Mouse (Mus musculus) urinary bladder, postnatal 10 days (tissue): Measurements from ENCODE around the gene Smoc1.

Experiments
- DNase-seq: peaks from one replicate; pipeline ENCODE4 v3.0.0; 2022; ENCODE audit warnings: low spot score

Gene Smoc1

DNA sequence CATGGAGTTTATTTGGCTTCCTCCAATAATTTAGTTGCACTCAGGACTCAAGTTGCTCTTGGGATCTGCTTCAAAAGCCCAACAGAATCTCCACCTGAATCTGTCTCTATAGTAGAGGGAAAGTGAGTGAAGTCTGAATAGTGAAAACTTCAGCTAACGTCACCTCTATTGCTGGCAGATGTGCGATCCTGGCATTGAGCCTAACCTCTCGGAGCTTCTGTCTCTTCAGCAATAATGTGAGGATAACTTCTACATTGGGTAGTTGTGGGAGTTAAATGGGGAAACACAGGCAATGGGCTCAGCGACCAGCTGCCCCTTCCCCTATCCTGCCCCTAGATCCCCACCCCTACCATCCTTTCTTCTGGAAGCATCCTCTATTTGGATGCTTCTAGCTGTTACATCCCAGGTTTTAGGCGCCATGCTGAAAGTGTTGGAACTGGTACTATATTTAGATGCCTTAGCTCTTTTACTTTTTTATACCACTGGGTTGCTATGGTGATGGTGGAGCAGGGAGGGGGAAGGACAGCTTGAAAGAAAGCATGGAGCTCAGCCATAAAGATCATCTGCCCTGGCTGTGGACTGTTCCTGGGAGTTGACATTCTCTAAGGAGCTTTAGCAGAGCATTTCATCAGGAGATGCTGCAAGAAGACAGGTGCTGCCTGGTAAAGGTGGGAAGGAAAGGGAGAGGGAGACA is 201.3 kb downstream of the Smoc1 start:
- no peak for DNase-seq

DNA sequence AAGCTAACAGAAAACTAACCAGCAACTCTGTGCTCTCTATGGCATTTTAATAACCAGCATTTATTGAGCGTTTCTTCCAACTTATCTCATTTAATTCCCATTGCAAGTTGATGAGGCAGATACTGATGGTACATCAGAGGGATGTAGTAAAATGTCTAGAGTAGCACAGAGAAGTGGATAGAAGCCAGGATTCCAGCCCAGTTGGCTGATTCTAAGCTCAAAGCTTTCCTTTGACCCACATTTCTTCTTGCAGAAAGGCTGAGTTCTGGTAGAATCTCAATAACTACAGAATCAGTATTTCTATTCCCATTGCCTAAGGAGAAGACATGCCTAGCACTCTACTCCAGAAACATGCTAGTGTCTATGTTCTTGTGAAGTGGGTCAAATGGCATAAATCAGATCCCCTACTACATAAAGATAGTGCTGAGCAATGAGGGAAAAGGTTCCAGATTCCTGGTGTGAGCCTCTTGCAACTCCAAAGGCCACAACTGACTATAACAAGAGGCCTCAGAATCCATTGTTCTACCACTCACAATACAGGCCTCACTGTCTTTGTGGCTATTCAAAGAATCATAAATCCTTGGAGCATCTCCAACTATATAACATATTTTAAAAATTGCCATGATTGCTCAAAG is 207.3 kb downstream of the Smoc1 start:
- DNase-seq: no peak

DNA sequence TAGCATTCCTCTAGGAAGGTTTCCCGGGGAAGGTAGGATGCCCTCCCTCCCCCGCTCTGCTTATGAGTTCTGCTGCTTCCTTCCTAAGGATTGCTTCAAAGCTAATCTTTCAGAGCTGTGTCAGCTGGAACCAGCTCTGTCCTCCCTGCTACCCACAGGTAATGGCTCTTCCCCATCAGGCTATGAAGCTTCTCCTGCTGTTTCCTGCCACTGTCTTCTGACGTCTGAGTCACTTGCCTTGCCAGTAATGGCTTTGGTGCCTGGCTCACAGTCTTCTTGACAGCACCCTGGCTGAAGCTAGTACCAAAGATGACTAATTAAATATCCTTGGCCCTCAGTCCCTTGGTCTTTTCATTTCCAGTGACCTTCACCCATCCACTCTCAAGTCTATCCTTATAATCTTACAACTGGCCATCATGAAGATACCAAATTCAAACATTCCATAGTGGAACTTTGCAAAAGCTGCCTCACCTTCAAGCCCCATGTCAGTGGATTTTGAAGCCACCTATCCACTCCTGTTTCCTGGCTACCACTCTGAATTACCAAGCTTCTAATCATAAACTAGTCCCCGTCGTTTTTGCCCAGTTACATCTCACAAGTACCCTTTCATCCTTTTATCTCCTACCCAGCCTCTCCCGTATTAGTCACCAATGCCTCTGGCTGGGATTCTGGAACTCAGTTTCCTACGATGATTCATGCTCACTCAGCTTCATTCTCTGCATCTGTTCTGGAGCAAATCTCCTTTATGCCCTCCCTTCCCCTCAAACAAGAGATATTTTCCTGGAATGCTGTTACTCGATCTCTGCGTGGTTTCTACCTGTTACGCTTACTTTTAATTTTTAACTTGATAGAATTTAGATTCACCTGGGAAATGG is 209.1 kb downstream of the Smoc1 start:
- no peak for DNase-seq
